In genomic region chr9:63031011-63031782, GRCm38 (mm10) we compare ENCODE assay signal across 8 mouse cellular contexts. TPM values are rescaled to one million over a fixed set of nuclear protein-coding genes. Genes with fewer than 3 reads are reported as not detected.
DNase-seq lines count a peak whose midpoint lies in the region; ATAC-seq and TF ChIP-seq lines count a peak whose summit lies in the region.

No protein-coding gene starts in this region.

- ATAC-seq in Patski, result peak; percentile 42
- ATAC-seq in common myeloid progenitor, adult 5-6 weeks (replicated peaks; ENCODE audit: low read depth, poor library complexity, severe bottlenecking), result peak; percentile 93
- ATAC-seq in intestine, postnatal 0 days, result peak; percentile 38; the same call in 1 of the 2 replicates
- ATAC-seq in stomach, embryonic 16.5 days (ENCODE audit: insufficient read depth, low FRiP score), result peak; percentile 83; the same call in 1 of the 2 replicates
- ATAC-seq in erythroid progenitor cell, adult 5-6 weeks (replicated peaks; ENCODE audit: low FRiP score, poor library complexity, severe bottlenecking), result no peak

- CTCF ChIA-PET in Patski (lab: Charles Lee), result interaction anchor here (1.1 to 2.5 kb wide), 5 partner anchors 11 to 93 kb away, joined by 3 to 7 read pairs (median 5); no protein-coding TSS in a partner anchor

- peak overlapping the region; percentile 44 for H3K4me2 ChIP-seq in intestine, postnatal 0 days (replicated peaks; ENCODE audit: low read depth)
- H3K4me2 ChIP-seq in stomach, embryonic 16.5 days (ENCODE audit: low read depth, low read length), result peak overlapping the region; percentile 35

- POLR2A ChIA-PET in Patski (lab: Charles Lee), result interaction anchor here (0.8 kb wide), 1 partner anchor 17 kb away, joined by 4 read pairs; no protein-coding TSS in a partner anchor

- peaks cover 3% of the 10 kb centered on the region; the same call in 1 of the 2 replicates for H3K4me1 ChIP-seq in intestine, postnatal 0 days (replicated peaks; ENCODE audit: control insufficient read depth, insufficient read depth, low read length)
- peaks cover 7% of the 10 kb centered on the region; the same call in 1 of the 2 replicates for H3K4me1 ChIP-seq in stomach, embryonic 16.5 days (ENCODE audit: control insufficient read depth, insufficient read depth, low read length)

- H3K9ac ChIP-seq in intestine, postnatal 0 days (ENCODE audit: low read depth, low read length), result no peak overlapping the region
- H3K9ac ChIP-seq in stomach, embryonic 16.5 days (ENCODE audit: low read length), result peak overlapping the region; percentile 52

- H3K9me3 ChIP-seq in intestine, postnatal 0 days (ENCODE audit: control insufficient read depth), result no peaks in the 10 kb centered on the region
- H3K9me3 ChIP-seq in stomach, embryonic 16.5 days (replicated peaks; ENCODE audit: control insufficient read depth, low read length), result no peaks in the 10 kb centered on the region

- no peak for TF ChIP-seq CTCF in Patski (IDR thresholded peaks at IDR 0.05)
- TF ChIP-seq CTCF in intestine, postnatal 0 days (IDR thresholded peaks at IDR 0.05; ENCODE audit: low read depth), result no peak

- in situ Hi-C loops in Patski (cut with MboI; ENCODE audit: low pct_unique_long_range_greater_than_20kb), result loop anchor here (5.0 kb wide), 1 partner anchor 81 kb away; no protein-coding TSS in a partner anchor

- no peaks in the 10 kb centered on the region for H3K27me3 ChIP-seq in Patski
- H3K27me3 ChIP-seq in intestine, postnatal 0 days (replicated peaks; ENCODE audit: control insufficient read depth, insufficient read depth, low read length), result no peaks in the 10 kb centered on the region
- no peaks in the 10 kb centered on the region for H3K27me3 ChIP-seq in stomach, embryonic 16.5 days (ENCODE audit: control insufficient read depth, insufficient read depth, low read length)

- no peaks in the 10 kb centered on the region for H3K36me3 ChIP-seq in intestine, postnatal 0 days (ENCODE audit: control insufficient read depth, insufficient read depth)
- H3K36me3 ChIP-seq in stomach, embryonic 16.5 days (ENCODE audit: control insufficient read depth, insufficient read depth, low read length), result no peaks in the 10 kb centered on the region

- peak; percentile 43 for DNase-seq in A20 (ENCODE audit: low read depth, low spot score)
- peak; percentile 73 for DNase-seq in Patski (ENCODE audit: low read depth, low spot score)
- DNase-seq in lung, postnatal 10 days, result peak; percentile 81
- no peak for DNase-seq in embryo, embryonic 9.5 days (ENCODE audit: extremely low spot score)

- no peak overlapping the region for H3K4me3 ChIP-seq in intestine, postnatal 0 days (ENCODE audit: low read depth, low read length)
- no peak overlapping the region for H3K4me3 ChIP-seq in stomach, embryonic 16.5 days (replicated peaks; ENCODE audit: low read length)

- H3K27ac ChIP-seq in intestine, postnatal 0 days (ENCODE audit: low read depth, low read length), result no peak overlapping the region
- peak overlapping the region; percentile 64 for H3K27ac ChIP-seq in stomach, embryonic 16.5 days (ENCODE audit: low read length)

- 34% methylated on average over 13 of the region's 13 CpGs for WGBS in intestine, postnatal 0 days
- WGBS in stomach, embryonic 16.5 days, result 41% methylated on average over 13 of the region's 13 CpGs

RNA-seq across cellular contexts. Expression of gene Pias1, which starts 43.5 kb away (rescaled TPM):
- polyA plus RNA-seq in Patski (2021), result 25.7 TPM
- total RNA-seq in common myeloid progenitor, adult 5-6 weeks (2017), result 34.5 and 49.8 TPM in 2 replicates
- polyA plus RNA-seq in intestine, postnatal 0 days (2015; fragmentation: Nextera tagmentation; extraction: Ambion mirVana), result 22.0 and 22.7 TPM in 2 replicates
- polyA plus RNA-seq in stomach, embryonic 16.5 days (2015; fragmentation: Nextera tagmentation; extraction: Ambion mirVana), result 51.7 and 53.8 TPM in 2 replicates
- 67.1 and 128 TPM in 2 replicates for total RNA-seq in erythroid progenitor cell, adult 5-6 weeks (2015; ENCODE audit: low replicate concordance)
- 44.2 and 64.2 TPM in 2 replicates for total RNA-seq in erythroid progenitor cell, adult 5-6 weeks (2017; ENCODE audit: low replicate concordance)
